Mouse (Mus musculus) splenic B cell, adult 2 months (primary cell): Measurements from ENCODE around the gene Dnaaf2.
"Not testable (repeated sequence)": the region's sequence is repeated elsewhere in the genome, so short reads cannot be mapped to it uniquely, and the experiment has no call there.

Experiments used
- DNase-seq: peaks from one replicate; pipeline ENCODE4 v3.0.0-alpha.2; 2011; ENCODE audit warnings: low read depth, low spot score
- H3K27me3 ChIP-seq: 2 replicates; pipeline ENCODE4 v1.6.1; 2012; ENCODE audit warnings: mild to moderate bottlenecking, low read length, moderate library complexity, mixed read lengths; ENCODE audit not compliant: control insufficient read depth, poor library complexity, insufficient read depth, severe bottlenecking
- H3K36me3 ChIP-seq: 2 replicates; pipeline ENCODE4 v1.6.1; 2012; ENCODE audit warnings: mild to moderate bottlenecking, low read length, moderate library complexity, mixed read lengths; ENCODE audit not compliant: control insufficient read depth, poor library complexity, insufficient read depth, severe bottlenecking

The Dnaaf2 gene

GRCm38 (mm10) chr12:69185371-69185770, 12.9 kb downstream of the Dnaaf2 start:
- Histone ChIP-seq H3K36me3 (peaks cover 5% of the 10 kb centered on the region; the same call in 1 of the 2 replicates), H3K27me3 (no peaks in the 10 kb centered on the region)
- DNase-seq = no peak

- H3K27me3 ChIP-seq = no peaks in the 10 kb centered on the region
- H3K36me3 ChIP-seq = peaks cover 5% of the 10 kb centered on the region; the same call in 1 of the 2 replicates
- DNase-seq = peak; percentile 55
Measured at GRCm38 (mm10) chr12:69184342-69185295, 13.6 kb downstream of the Dnaaf2 start.

GRCm38 (mm10) chr12:69183583-69184308, 14.5 kb downstream of the Dnaaf2 start, which contains the start of the genes Rpl36al and Mgat2:
Gene Rpl36al, minus strand, starts transcription at chr12:69184083.
Gene Mgat2, plus strand, starts transcription at chr12:69184157.
- Histone ChIP-seq H3K36me3 (peaks cover 5% of the 10 kb centered on the region; the same call in 1 of the 2 replicates), H3K27me3 (no peaks in the 10 kb centered on the region)
- DNase-seq = peak; percentile 98

GRCm38 (mm10) chr12:69181800-69182199, 16.4 kb downstream of the Dnaaf2 start:
- no peaks in the 10 kb centered on the region for H3K27me3 ChIP-seq
- no peak for DNase-seq
- H3K36me3 ChIP-seq = peaks cover 5% of the 10 kb centered on the region; the same call in 1 of the 2 replicates

- no peak for DNase-seq
- Histone ChIP-seq H3K27me3 (no peaks in the 10 kb centered on the region), H3K36me3 (peaks cover 5% of the 10 kb centered on the region; the same call in 1 of the 2 replicates)
Measured at GRCm38 (mm10) chr12:69179371-69179770, 18.9 kb downstream of the Dnaaf2 start.

GRCm38 (mm10) chr12:69177526-69177925, 20.7 kb downstream of the Dnaaf2 start:
- peaks cover 5% of the 10 kb centered on the region; the same call in 1 of the 2 replicates for H3K36me3 ChIP-seq
- no peak for DNase-seq
- no peaks in the 10 kb centered on the region for H3K27me3 ChIP-seq

GRCm38 (mm10) chr12:69175975-69176374, 22.3 kb downstream of the Dnaaf2 start:
- Histone ChIP-seq H3K27me3 (no peaks in the 10 kb centered on the region), H3K36me3 (no peaks in the 10 kb centered on the region)
- DNase-seq = no peak

- Histone ChIP-seq H3K36me3 (no peaks in the 10 kb centered on the region), H3K27me3 (no peaks in the 10 kb centered on the region)
- no peak for DNase-seq
Measured at GRCm38 (mm10) chr12:69171307-69171706, 26.9 kb downstream of the Dnaaf2 start.

- H3K36me3 ChIP-seq = no peaks in the 10 kb centered on the region
- peak; percentile 90 for DNase-seq
Measured at GRCm38 (mm10) chr12:69168461-69169106, 29.6 kb downstream of the Dnaaf2 start, which contains the start of gene Lrr1. Gene Lrr1, plus strand, starts transcription at chr12:69168814.

GRCm38 (mm10) chr12:69167656-69168460, 30.4 kb downstream of the Dnaaf2 start:
- H3K36me3 ChIP-seq = no peaks in the 10 kb centered on the region
- peak; percentile 39 for DNase-seq
- H3K27me3 ChIP-seq = no peaks in the 10 kb centered on the region

More at GRCm38 (mm10) chr12:69168461-69169106, 29.6 kb downstream of the Dnaaf2 start, which contains the start of gene Lrr1:
- H3K27me3 ChIP-seq = no peaks in the 10 kb centered on the region

GRCm38 (mm10) chr12:69166861-69167581, 31.2 kb downstream of the Dnaaf2 start:
- not testable (repeated sequence) for DNase-seq, H3K36me3 ChIP-seq, H3K27me3 ChIP-seq

GRCm38 (mm10) chr12:69164904-69165303, 33.3 kb downstream of the Dnaaf2 start:
- Histone ChIP-seq H3K27me3 (no peaks in the 10 kb centered on the region), H3K36me3 (no peaks in the 10 kb centered on the region)
- no peak for DNase-seq

GRCm38 (mm10) chr12:69163586-69163985, 34.6 kb downstream of the Dnaaf2 start:
- H3K36me3 ChIP-seq, H3K27me3 ChIP-seq, DNase-seq: not testable (repeated sequence)
